Mouse (Mus musculus): ENCODE measurements around the gene Wnt3.
"Not testable (repeated sequence)": the region's sequence is repeated elsewhere in the genome, so short reads cannot be mapped to it uniquely, and the experiment has no call there.

Gene Wnt3

DNA sequence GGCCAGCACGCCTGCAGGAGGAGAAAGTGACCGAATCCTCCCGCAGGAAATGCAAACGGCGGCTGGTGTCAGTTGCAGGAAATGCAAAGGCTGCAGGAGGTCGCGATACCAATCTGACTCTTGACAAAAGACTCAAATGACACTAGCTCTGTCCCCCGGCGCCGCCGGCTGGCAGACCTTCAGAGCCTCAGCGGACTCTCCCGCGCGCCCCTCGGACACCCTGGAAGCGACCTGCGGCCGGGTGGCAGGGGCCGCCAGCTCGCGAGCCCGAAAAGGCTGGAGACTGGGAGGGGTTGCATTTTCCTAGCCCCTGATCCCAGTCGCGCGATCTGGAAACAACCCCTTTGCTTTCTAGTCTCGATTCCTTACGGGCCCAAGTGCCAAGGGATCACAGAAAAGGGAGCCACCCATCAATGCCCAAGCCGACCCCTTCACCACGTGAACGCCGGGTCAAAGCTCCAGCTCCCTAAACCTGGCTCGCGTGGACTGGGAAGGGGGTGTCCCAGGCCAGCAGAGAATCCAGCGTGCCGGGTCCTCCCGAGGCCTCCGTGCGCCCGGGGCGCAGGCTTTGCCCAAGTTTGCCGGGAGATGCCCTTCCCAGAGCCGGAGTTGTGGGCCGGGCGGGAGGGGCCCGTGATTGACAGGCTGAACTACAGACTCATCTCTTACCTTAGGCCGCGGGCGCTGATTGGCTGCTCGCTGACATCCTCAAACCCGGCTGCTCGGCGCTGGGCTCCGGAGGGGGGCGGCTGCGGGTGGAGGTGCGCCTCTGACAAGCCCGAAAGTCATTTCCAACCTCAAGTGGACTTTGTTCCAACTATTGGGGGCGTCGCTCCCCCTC, at the start of gene Wnt3:
Wnt3 (plus strand) TSS at position 764 of the 841 bp plus-strand sequence.
- DNase-seq (ENCODE audit: low spot score): no peak

GRCm38 (mm10) chr11:103724331-103724771, 49.6 kb upstream of the Wnt3 start:
- DNase-seq (ENCODE audit: low spot score): no peak

DNA sequence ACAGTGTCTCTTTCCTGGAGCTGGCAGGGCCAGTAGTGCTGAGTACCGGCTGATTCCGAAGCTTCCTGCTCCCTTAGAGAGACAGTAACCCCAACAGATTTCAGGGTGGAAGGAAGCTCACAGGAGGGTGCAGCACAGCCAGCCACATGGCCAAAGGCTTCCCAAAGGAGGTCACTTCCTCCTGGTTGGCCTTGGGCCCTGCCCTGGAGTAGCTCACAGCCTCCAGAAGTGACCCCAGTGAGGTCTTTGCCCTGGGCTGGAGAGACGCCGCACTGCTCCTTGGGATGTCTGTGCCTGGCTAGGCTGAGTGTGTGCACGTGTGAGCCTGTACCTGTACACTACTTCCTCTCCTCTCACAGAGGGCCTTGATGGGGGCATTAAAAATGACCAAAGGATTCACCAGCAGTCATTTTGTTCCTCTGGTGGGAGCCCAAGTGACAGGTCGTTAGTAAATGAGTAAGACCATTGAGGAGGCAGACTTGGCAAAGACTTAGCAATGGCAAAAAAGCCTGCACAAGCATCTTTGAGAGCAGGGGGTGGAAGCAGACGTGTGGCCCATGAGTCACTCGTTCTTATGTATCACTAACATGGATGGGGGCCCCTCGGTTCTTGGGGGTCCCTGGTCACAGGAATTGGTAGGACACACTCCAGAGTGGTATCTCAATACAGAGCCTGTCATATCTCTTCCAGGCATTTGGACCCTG, 44.5 kb upstream of the Wnt3 start:
- no peak for DNase-seq (ENCODE audit: low spot score)

- no peak for DNase-seq (ENCODE audit: low spot score)
Observed at GRCm38 (mm10) chr11:103731594-103731993, 42.4 kb upstream of the Wnt3 start.

GRCm38 (mm10) chr11:103732306-103732705, 41.6 kb upstream of the Wnt3 start:
- DNase-seq (ENCODE audit: low spot score): no peak

- DNase-seq (ENCODE audit: low spot score): no peak
Observed at GRCm38 (mm10) chr11:103733069-103733468, 40.9 kb upstream of the Wnt3 start.

DNA sequence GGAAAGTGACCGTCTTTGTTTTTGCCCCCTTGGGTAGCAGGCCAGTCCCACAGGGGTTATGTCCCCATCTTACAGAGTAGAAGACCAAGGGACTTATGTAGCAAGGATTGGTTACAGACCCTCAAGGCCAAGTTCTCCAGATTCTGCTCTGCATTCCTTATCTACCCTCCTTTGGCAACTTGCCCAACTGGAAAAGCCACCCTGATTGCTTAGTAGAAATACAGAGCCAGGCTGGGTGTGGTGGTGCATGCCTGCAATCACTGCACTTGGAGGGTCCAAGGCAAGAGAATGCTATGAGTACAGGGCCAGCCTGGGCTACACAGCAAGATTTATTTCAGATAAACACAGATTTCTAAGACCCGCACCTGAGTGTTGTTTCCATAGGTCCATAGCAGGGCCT, 40.0 kb upstream of the Wnt3 start:
- DNase-seq (ENCODE audit: low spot score): no peak

DNA sequence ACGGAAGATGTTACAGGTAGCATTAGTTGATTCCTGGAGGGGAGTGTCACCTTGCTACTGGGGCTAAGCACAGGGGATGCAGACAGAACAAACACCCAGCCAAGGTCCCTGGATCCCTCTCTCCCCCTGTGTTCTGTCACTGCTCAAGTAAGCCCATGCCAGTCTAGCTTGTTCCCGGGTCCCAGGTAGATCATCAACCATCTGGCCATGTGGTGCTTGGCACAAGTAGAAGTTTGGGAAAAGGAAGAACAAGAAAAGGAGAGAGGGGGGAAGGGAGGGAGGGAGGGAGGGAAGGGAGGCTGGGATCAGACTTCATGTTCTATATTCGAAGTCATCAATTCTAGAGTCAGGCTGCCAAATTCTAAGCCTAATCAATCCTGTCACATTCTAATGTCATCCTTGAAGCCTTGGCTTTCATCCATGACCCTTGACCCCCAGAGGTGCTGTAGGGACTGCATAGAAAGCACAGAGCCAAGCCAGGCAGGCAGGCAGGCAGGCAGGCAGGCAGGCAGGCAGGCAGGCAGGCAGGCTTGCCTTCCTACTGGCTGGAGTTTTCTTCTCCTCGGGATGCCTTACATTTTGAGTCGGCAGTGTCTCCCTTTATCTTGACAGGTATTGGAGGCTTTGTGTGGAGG, 39.4 kb upstream of the Wnt3 start:
- DNase-seq (ENCODE audit: low spot score): no peak

- no peak for DNase-seq (ENCODE audit: low spot score)
Observed at GRCm38 (mm10) chr11:103735046-103735781, 38.7 kb upstream of the Wnt3 start.

- no peak for DNase-seq (ENCODE audit: low spot score)
Observed at GRCm38 (mm10) chr11:103749306-103750089, 24.5 kb upstream of the Wnt3 start, which contains the start of gene Wnt9b. Gene Wnt9b (minus strand): TSS chr11:103749821.

GRCm38 (mm10) chr11:103750612-103751011, 23.3 kb upstream of the Wnt3 start:
- DNase-seq (ENCODE audit: low spot score): no peak

DNA sequence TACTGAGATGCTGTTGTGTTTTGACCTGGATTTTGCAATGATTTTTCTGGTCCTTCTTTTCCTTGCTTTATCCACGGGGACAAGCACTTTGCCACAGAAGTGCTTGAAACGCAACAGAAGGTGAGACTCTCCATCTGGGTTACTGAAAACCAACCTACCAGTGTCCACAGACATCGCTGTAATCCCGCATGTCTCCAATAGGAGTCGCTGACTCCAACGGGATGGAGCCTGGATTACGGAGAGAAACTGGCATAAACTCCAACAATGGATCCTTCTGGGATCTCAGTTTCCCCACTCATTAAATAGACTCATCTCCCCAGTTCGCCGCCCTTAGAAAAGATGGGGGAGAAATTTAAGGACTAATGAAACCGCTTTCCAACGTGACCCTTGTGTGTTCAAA, 15.9 kb upstream of the Wnt3 start:
- no peak for DNase-seq (ENCODE audit: low spot score)

GRCm38 (mm10) chr11:103758706-103759105, 15.2 kb upstream of the Wnt3 start:
- DNase-seq (ENCODE audit: low spot score): peak; percentile 46

DNA sequence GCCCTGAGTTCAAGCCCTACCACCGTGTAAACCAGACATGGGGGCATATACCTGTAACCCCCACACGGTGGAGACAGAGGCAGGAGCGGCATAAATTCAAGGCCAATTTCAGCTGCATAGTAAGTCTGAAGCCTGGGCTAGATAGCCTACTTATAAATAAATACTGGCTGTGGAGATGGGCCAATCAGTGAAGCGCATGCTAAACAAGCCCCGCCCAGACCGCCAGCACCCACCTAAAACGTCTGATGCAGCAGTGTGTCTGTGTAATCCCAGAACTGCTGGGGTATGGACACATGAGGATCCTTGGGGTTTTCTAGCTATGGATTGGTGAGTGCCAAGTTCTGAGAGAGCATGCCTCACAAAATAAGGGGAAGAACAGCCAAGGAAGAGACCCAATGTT, 13.8 kb upstream of the Wnt3 start:
- DNase-seq (ENCODE audit: low spot score): no peak

- DNase-seq (ENCODE audit: low spot score): not testable (repeated sequence)
Observed at GRCm38 (mm10) chr11:103760891-103761290, 13.1 kb upstream of the Wnt3 start.

- DNase-seq (ENCODE audit: low spot score): no peak
Observed at GRCm38 (mm10) chr11:103763410-103764163, 10.4 kb upstream of the Wnt3 start.

DNA sequence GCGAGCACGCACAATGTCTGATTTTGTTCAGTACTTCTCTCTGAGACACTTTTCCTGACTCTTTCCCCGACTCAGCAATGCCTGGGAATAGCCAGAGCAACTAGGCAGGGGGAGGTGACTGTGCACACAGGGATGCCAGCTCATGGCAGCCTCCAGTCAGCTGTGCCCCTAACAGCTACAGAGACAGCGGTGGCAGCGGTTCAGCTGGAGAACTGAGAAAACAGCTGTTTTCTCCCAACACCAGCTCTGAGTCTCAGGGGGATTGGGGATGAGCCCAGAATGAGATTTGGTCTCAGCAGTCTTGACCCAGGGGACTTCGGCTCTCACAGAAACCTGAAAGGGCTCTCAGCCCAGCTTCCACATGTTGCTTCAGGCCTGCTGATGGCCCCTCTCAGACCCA, 9.3 kb upstream of the Wnt3 start:
- DNase-seq (ENCODE audit: low spot score): no peak

DNA sequence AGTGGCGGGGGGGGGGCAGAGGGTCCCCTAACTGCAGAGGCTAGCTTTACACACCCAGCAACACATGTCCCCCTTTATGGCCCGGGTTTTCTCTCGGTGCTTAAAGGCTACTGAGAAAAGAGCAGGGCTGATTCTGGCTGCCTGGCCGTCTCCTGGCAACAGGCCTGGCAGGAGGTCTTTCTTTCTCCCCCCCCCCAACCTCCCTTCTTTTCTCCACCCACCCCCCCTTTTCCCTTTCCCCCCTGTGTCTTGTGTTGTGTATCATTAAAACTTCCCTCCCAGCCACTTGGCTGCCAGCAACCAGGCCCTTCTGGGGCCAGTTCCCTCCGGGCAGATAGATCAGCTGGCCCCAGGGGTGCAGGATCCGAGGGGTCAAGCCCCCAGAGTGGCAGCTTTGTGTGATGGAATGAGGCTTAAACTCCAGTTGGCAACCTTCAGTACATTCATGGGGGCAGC, 8.4 kb upstream of the Wnt3 start:
- DNase-seq (ENCODE audit: low spot score): no peak

GRCm38 (mm10) chr11:103771160-103771817, 2.7 kb upstream of the Wnt3 start:
- DNase-seq (ENCODE audit: low spot score): no peak

Data from spleen, adult 12 weeks (tissue).